8 mouse cellular contexts compared by ENCODE assay signal in the genomic region with DNA sequence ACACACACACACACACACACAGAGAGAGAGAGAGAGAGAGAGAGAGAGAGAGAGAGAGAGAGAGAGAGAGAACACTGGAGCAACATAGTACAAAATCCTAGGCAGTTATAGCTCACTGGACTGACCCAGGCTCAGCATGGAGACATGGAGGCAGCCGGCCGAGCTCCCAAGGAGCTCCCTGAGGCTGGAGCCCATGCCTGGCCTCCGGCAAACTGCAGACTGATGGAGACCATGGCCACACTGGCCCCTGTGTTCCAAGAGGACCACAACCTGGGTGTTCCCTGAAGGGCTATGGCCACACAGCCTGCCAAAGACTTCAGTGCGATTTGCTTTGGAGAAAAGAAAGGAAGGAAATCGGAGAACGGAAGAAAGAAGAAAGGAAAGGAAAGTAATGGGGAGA.
DNase-seq lines count a peak whose midpoint lies in the region; ATAC-seq and TF ChIP-seq lines count a peak whose summit lies in the region.

No protein-coding gene starts in this region.

- peak overlapping the region; percentile 45 for H3K4me2 ChIP-seq in lung, embryonic 15.5 days
- H3K4me2 ChIP-seq in hindbrain, embryonic 16.5 days (ENCODE audit: low read length): peak overlapping the region; percentile 47

- H3K9ac ChIP-seq in lung, embryonic 15.5 days: no peak overlapping the region
- H3K9ac ChIP-seq in hindbrain, embryonic 16.5 days (ENCODE audit: low read depth, low read length): no peak overlapping the region

- no peak for DNase-seq in cerebellum, adult 9-11 months
- no peak for DNase-seq in lung, postnatal 36 days
- no peak for DNase-seq in frontal cortex, adult 2 months (ENCODE audit: extremely low spot score in 1 of 2, low spot score in 1 of 2)
- no peak for DNase-seq in urinary bladder, postnatal 14 days (ENCODE audit: low spot score)

- WGBS in lung, embryonic 15.5 days: 68% methylated on average over 6 of the region's 6 CpGs
- WGBS in hindbrain, embryonic 16.5 days: 61% methylated on average over 6 of the region's 6 CpGs
- WGBS in olfactory bulb, adult 2 months: 11% methylated on average over 6 of the region's 6 CpGs

- ATAC-seq in cerebellum, adult (ENCODE audit: insufficient number of reproducible peaks, low FRiP score, low TSS enrichment): 0 out of 2 replicates have a peak, but pooled peaks have one; percentile 18
- no peak for ATAC-seq in lung, embryonic 15.5 days (ENCODE audit: borderline replicate concordance, extremely low read depth, low FRiP score, low TSS enrichment)
- ATAC-seq in hindbrain, embryonic 16.5 days: no peak; the same call in 1 of the 2 replicates

- no peak for TF ChIP-seq CTCF in olfactory bulb, adult 2 months (IDR thresholded peaks at IDR 0.05; ENCODE audit: insufficient read depth, low read depth, low read length)

- no peak overlapping the region for H3K27ac ChIP-seq in lung, embryonic 15.5 days
- H3K27ac ChIP-seq in hindbrain, embryonic 16.5 days (ENCODE audit: low read depth, low read length): no peak overlapping the region
- peak overlapping the region; percentile 85 for H3K27ac ChIP-seq in olfactory bulb, adult 2 months (ENCODE audit: insufficient read depth, low read depth, low read length)

- 0 out of 2 replicates have a peak, but pooled peaks cover 3% of the 10 kb centered on the region for H3K4me1 ChIP-seq in lung, embryonic 15.5 days
- H3K4me1 ChIP-seq in hindbrain, embryonic 16.5 days (ENCODE audit: control insufficient read depth, insufficient read depth, low read depth, low read length): peaks cover under 1% of the 10 kb centered on the region; the same call in 1 of the 2 replicates
- peaks cover 17% of the 10 kb centered on the region for H3K4me1 ChIP-seq in olfactory bulb, adult 2 months (ENCODE audit: control insufficient read depth, insufficient read depth, low read length)

- no peaks in the 10 kb centered on the region for H3K9me3 ChIP-seq in lung, embryonic 15.5 days
- H3K9me3 ChIP-seq in hindbrain, embryonic 16.5 days (ENCODE audit: control insufficient read depth, low read length): no peaks in the 10 kb centered on the region

- TF ChIP-seq POLR2A in olfactory bulb, adult 2 months (IDR thresholded peaks at IDR 0.05; ENCODE audit: insufficient read depth, low read depth, low read length): no peak

- H3K27me3 ChIP-seq in lung, embryonic 15.5 days: no peaks in the 10 kb centered on the region
- H3K27me3 ChIP-seq in hindbrain, embryonic 16.5 days (replicated peaks; ENCODE audit: control insufficient read depth, insufficient read depth, low read length): no peaks in the 10 kb centered on the region

- H3K36me3 ChIP-seq in lung, embryonic 15.5 days: no peaks in the 10 kb centered on the region
- H3K36me3 ChIP-seq in hindbrain, embryonic 16.5 days (ENCODE audit: control insufficient read depth, insufficient read depth, low read length): no peaks in the 10 kb centered on the region

- H3K4me3 ChIP-seq in lung, embryonic 15.5 days: peak overlapping the region; percentile 16
- no peak overlapping the region; the same call in 1 of the 2 replicates for H3K4me3 ChIP-seq in hindbrain, embryonic 16.5 days (ENCODE audit: low read length)
- H3K4me3 ChIP-seq in olfactory bulb, adult 2 months (ENCODE audit: insufficient read depth, low read depth, low read length): peak overlapping the region; percentile 31
